Mouse (Mus musculus): ENCODE measurements at regions not wholly inside any gene's neighbourhood (a gene's known extent, or its start where the extent isn't known, plus 50 kb on each side); places are given as distances from the start of the nearest gene placed in this dataset.
"Not testable (repeated sequence)": the region's sequence is repeated elsewhere in the genome, so short reads cannot be mapped to it uniquely, and the experiment has no call there.

- H3K4me1 ChIP-seq, result no peaks in the 10 kb centered on the region
- no peaks in the 10 kb centered on the region for H3K36me3 ChIP-seq (replicated peaks)
- H3K4me3 ChIP-seq, result no peak overlapping the region
- no peaks in the 10 kb centered on the region for H3K9me3 ChIP-seq
- 62% methylated on average over 4 of the region's 4 CpGs for WGBS
- DNase-seq (ENCODE audit: low spot score), result no peak
- H3K27me3 ChIP-seq (replicated peaks; ENCODE audit: low read depth, poor library complexity, severe bottlenecking), result no peaks in the 10 kb centered on the region
- no peak overlapping the region for H3K27ac ChIP-seq (replicated peaks)
These were observed 327.9 kb downstream of the Impad1 start for GRCm38 (mm10) chr4:4465169-4465714.

- Histone ChIP-seq H3K9me3 (no peaks in the 10 kb centered on the region), H3K36me3 (replicated peaks) (no peaks in the 10 kb centered on the region), H3K4me1 (no peaks in the 10 kb centered on the region), H3K27ac (replicated peaks) (no peak overlapping the region), H3K27me3 (replicated peaks; ENCODE audit: low read depth, poor library complexity, severe bottlenecking) (no peaks in the 10 kb centered on the region), H3K4me3 (no peak overlapping the region)
- WGBS, result 69% methylated on average over 4 of the region's 4 CpGs
- DNase-seq (ENCODE audit: low spot score), result no peak
These were observed 328.9 kb downstream of the Impad1 start for GRCm38 (mm10) chr4:4464130-4464700.

- Histone ChIP-seq H3K4me3 (no peak overlapping the region), H3K36me3 (replicated peaks) (no peaks in the 10 kb centered on the region), H3K27ac (replicated peaks) (no peak overlapping the region), H3K27me3 (replicated peaks; ENCODE audit: low read depth, poor library complexity, severe bottlenecking) (no peaks in the 10 kb centered on the region), H3K9me3 (no peaks in the 10 kb centered on the region), H3K4me1 (0 out of 2 replicates have a peak, but pooled peaks cover 2% of the 10 kb centered on the region)
- 82% methylated on average over 9 of the region's 9 CpGs for WGBS
- DNase-seq (ENCODE audit: low spot score), result no peak
These were observed 333.9 kb downstream of the Impad1 start for GRCm38 (mm10) chr4:4459258-4459657.

GRCm38 (mm10) chr4:4450104-4450503, 343.1 kb downstream of the Impad1 start:
- no peaks in the 10 kb centered on the region for H3K4me1 ChIP-seq
- no peak for DNase-seq (ENCODE audit: low spot score)
- H3K36me3 ChIP-seq (replicated peaks), result no peaks in the 10 kb centered on the region
- H3K27ac ChIP-seq (replicated peaks), result no peak overlapping the region
- WGBS, result 93% methylated on average over 1 of the region's 1 CpGs
- H3K4me3 ChIP-seq, result no peak overlapping the region
- H3K9me3 ChIP-seq, result no peaks in the 10 kb centered on the region
- H3K27me3 ChIP-seq (replicated peaks; ENCODE audit: low read depth, poor library complexity, severe bottlenecking), result no peaks in the 10 kb centered on the region

- no peaks in the 10 kb centered on the region for H3K4me1 ChIP-seq
- H3K36me3 ChIP-seq (replicated peaks), result no peaks in the 10 kb centered on the region
- H3K27me3 ChIP-seq (replicated peaks; ENCODE audit: low read depth, poor library complexity, severe bottlenecking), result no peaks in the 10 kb centered on the region
- H3K9me3 ChIP-seq, result no peaks in the 10 kb centered on the region
- H3K27ac ChIP-seq (replicated peaks), result no peak overlapping the region
- no peak for DNase-seq (ENCODE audit: low spot score)
- WGBS, result 83% methylated on average over 2 of the region's 2 CpGs
- no peak overlapping the region for H3K4me3 ChIP-seq
These were observed 350.5 kb downstream of the Impad1 start for GRCm38 (mm10) chr4:4442650-4443049.

GRCm38 (mm10) chr4:4437559-4437958, 355.6 kb downstream of the Impad1 start:
- Histone ChIP-seq H3K9me3 (no peaks in the 10 kb centered on the region), H3K27ac (replicated peaks) (no peak overlapping the region), H3K36me3 (replicated peaks) (no peaks in the 10 kb centered on the region), H3K4me1 (no peaks in the 10 kb centered on the region), H3K27me3 (replicated peaks; ENCODE audit: low read depth, poor library complexity, severe bottlenecking) (no peaks in the 10 kb centered on the region), H3K4me3 (no peak overlapping the region)
- 81% methylated on average over 1 of the region's 1 CpGs for WGBS
- DNase-seq (ENCODE audit: low spot score), result no peak

- not testable (repeated sequence) for H3K27me3 ChIP-seq (replicated peaks; ENCODE audit: low read depth, poor library complexity, severe bottlenecking); H3K36me3 ChIP-seq (replicated peaks); H3K4me1 ChIP-seq; DNase-seq (ENCODE audit: low spot score); H3K4me3 ChIP-seq; H3K9me3 ChIP-seq; H3K27ac ChIP-seq (replicated peaks)
- 35% methylated on average over 7 of the region's 7 CpGs for WGBS
These were observed 347.2 kb upstream of the Sdr16c6 start for GRCm38 (mm10) chr4:4424526-4424925.

- Histone ChIP-seq H3K4me1 (no peaks in the 10 kb centered on the region), H3K27ac (replicated peaks) (no peak overlapping the region), H3K4me3 (no peak overlapping the region), H3K27me3 (replicated peaks; ENCODE audit: low read depth, poor library complexity, severe bottlenecking) (no peaks in the 10 kb centered on the region), H3K36me3 (replicated peaks) (no peaks in the 10 kb centered on the region), H3K9me3 (no peaks in the 10 kb centered on the region)
- WGBS, result 81% methylated on average over 2 of the region's 2 CpGs
- no peak for DNase-seq (ENCODE audit: low spot score)
These were observed 326.5 kb upstream of the Sdr16c6 start for GRCm38 (mm10) chr4:4403812-4404211.

GRCm38 (mm10) chr4:4397410-4397809, 320.1 kb upstream of the Sdr16c6 start:
- Histone ChIP-seq H3K27ac (replicated peaks) (no peak overlapping the region), H3K36me3 (replicated peaks) (no peaks in the 10 kb centered on the region), H3K9me3 (no peaks in the 10 kb centered on the region), H3K27me3 (replicated peaks; ENCODE audit: low read depth, poor library complexity, severe bottlenecking) (no peaks in the 10 kb centered on the region), H3K4me1 (no peaks in the 10 kb centered on the region), H3K4me3 (no peak overlapping the region)
- DNase-seq (ENCODE audit: low spot score), result no peak
- 81% methylated on average over 4 of the region's 4 CpGs for WGBS

GRCm38 (mm10) chr4:4380024-4380590, 302.8 kb upstream of the Sdr16c6 start:
- Histone ChIP-seq H3K27me3 (replicated peaks; ENCODE audit: low read depth, poor library complexity, severe bottlenecking) (no peaks in the 10 kb centered on the region), H3K4me1 (no peaks in the 10 kb centered on the region), H3K36me3 (replicated peaks) (no peaks in the 10 kb centered on the region), H3K9me3 (no peaks in the 10 kb centered on the region), H3K4me3 (no peak overlapping the region), H3K27ac (replicated peaks) (no peak overlapping the region)
- 92% methylated on average over 3 of the region's 3 CpGs for WGBS
- no peak for DNase-seq (ENCODE audit: low spot score)

GRCm38 (mm10) chr4:4335216-4335615, 257.9 kb upstream of the Sdr16c6 start:
- Histone ChIP-seq H3K36me3 (replicated peaks) (no peaks in the 10 kb centered on the region), H3K4me3 (no peak overlapping the region), H3K27ac (replicated peaks) (no peak overlapping the region; the same call in 1 of the 2 replicates), H3K9me3 (no peaks in the 10 kb centered on the region), H3K4me1 (peaks cover 8% of the 10 kb centered on the region; the same call in 1 of the 2 replicates), H3K27me3 (replicated peaks; ENCODE audit: low read depth, poor library complexity, severe bottlenecking) (no peaks in the 10 kb centered on the region)
- DNase-seq (ENCODE audit: low spot score), result peak; percentile 22
- WGBS, result 57% methylated on average over 2 of the region's 2 CpGs

- no peak for DNase-seq (ENCODE audit: low spot score)
- 84% methylated on average over 4 of the region's 4 CpGs for WGBS
These were observed 256.3 kb upstream of the Sdr16c6 start for GRCm38 (mm10) chr4:4333472-4334123.

GRCm38 (mm10) chr4:4331105-4331504, 253.8 kb upstream of the Sdr16c6 start:
- no peaks in the 10 kb centered on the region for H3K27me3 ChIP-seq (replicated peaks; ENCODE audit: low read depth, poor library complexity, severe bottlenecking)
- no peak for DNase-seq (ENCODE audit: low spot score)
- no peaks in the 10 kb centered on the region for H3K36me3 ChIP-seq (replicated peaks)
- no peaks in the 10 kb centered on the region for H3K9me3 ChIP-seq
- 86% methylated on average over 1 of the region's 1 CpGs for WGBS
- H3K27ac ChIP-seq (replicated peaks), result no peak overlapping the region
- H3K4me1 ChIP-seq, result peaks cover 8% of the 10 kb centered on the region; the same call in 1 of the 2 replicates
- H3K4me3 ChIP-seq, result no peak overlapping the region

More at GRCm38 (mm10) chr4:4333472-4334123, 256.3 kb upstream of the Sdr16c6 start:
- Histone ChIP-seq H3K4me3 (no peak overlapping the region), H3K9me3 (no peaks in the 10 kb centered on the region), H3K27me3 (replicated peaks; ENCODE audit: low read depth, poor library complexity, severe bottlenecking) (no peaks in the 10 kb centered on the region), H3K27ac (replicated peaks) (no peak overlapping the region), H3K4me1 (peaks cover 8% of the 10 kb centered on the region; the same call in 1 of the 2 replicates), H3K36me3 (replicated peaks) (no peaks in the 10 kb centered on the region)

Data from embryonic facial prominence, embryonic 10.5 days (tissue).